Mouse (Mus musculus) left cerebral cortex, postnatal 25 days (tissue): ENCODE measurements around the gene Epb41l2. TPM values are rescaled to one million over a fixed set of nuclear protein-coding genes. Genes with fewer than 3 reads are reported as not detected.
A peak's percentile ranks its signal among the peaks of the same experiment; 100 is the strongest.

Experiments
- DNase-seq, 2 experiments: peaks; one replicate each; pipeline ENCODE4 v3.0.0; 2022; ENCODE audit warnings: low spot score in 2 of 2, mixed read lengths in 1 of 2
- intact Hi-C: fragments of 180-260 bp; cut with DNase I; formaldehyde crosslinking; loops from one replicate; pipeline ENCODE4 v1.15.1; 2025
- total RNA-seq, 2 experiments: library from RNA; stranded (reverse); gene quantifications; 2 replicates each; pipeline ENCODE4 v1.2.3; 2021

Epb41l2 gene
- total RNA-seq, 2 experiments from 2014 or later = 132 to 159 TPM

- intact Hi-C loops = no loop called here
- no peak for DNase-seq
Observed at GRCm38 (mm10) chr10:25392786-25393185, 33.2 kb downstream of the Epb41l2 start.

- DNase-seq = no peak
- intact Hi-C loops = no loop called here
Observed at GRCm38 (mm10) chr10:25393721-25394120, 34.1 kb downstream of the Epb41l2 start.

- intact Hi-C loops = no loop called here
- DNase-seq = no peak
Observed at GRCm38 (mm10) chr10:25395236-25395886, 35.8 kb downstream of the Epb41l2 start.

- intact Hi-C loops = no loop called here
- DNase-seq = no peak
Observed at GRCm38 (mm10) chr10:25396859-25397258, 37.3 kb downstream of the Epb41l2 start.

- intact Hi-C loops = no loop called here
- DNase-seq = peak; percentile 11 to 50
Observed at GRCm38 (mm10) chr10:25397767-25398690, 38.4 kb downstream of the Epb41l2 start.

GRCm38 (mm10) chr10:25399016-25399415 lies 39.4 kb downstream of the Epb41l2 start:
- intact Hi-C loops = no loop called here

GRCm38 (mm10) chr10:25400076-25400475 lies 40.5 kb downstream of the Epb41l2 start:
- DNase-seq = no peak
- intact Hi-C loops = no loop called here

More at GRCm38 (mm10) chr10:25399016-25399415, 39.4 kb downstream of the Epb41l2 start:
- no peak for DNase-seq

GRCm38 (mm10) chr10:25400646-25401045 lies 41.0 kb downstream of the Epb41l2 start:
- intact Hi-C loops = no loop called here
- no peak for DNase-seq

GRCm38 (mm10) chr10:25401356-25401755 lies 41.8 kb downstream of the Epb41l2 start:
- intact Hi-C loops = no loop called here
- no peak for DNase-seq

GRCm38 (mm10) chr10:25402886-25403285 lies 43.3 kb downstream of the Epb41l2 start:
- DNase-seq = no peak
- intact Hi-C loops = no loop called here

- intact Hi-C loops = no loop called here
- no peak for DNase-seq
Observed at GRCm38 (mm10) chr10:25403813-25404701, 44.5 kb downstream of the Epb41l2 start.

- no peak for DNase-seq
Observed at GRCm38 (mm10) chr10:25404702-25405098, 45.1 kb downstream of the Epb41l2 start.

GRCm38 (mm10) chr10:25405551-25405950 lies 46.0 kb downstream of the Epb41l2 start:
- intact Hi-C loops = no loop called here
- DNase-seq = no peak

More at GRCm38 (mm10) chr10:25404702-25405098, 45.1 kb downstream of the Epb41l2 start:
- intact Hi-C loops = no loop called here

GRCm38 (mm10) chr10:25406695-25407094 lies 47.1 kb downstream of the Epb41l2 start:
- peak in 1 of 2 experiments; percentile 19 for DNase-seq
- intact Hi-C loops = no loop called here

- no peak for DNase-seq
- intact Hi-C loops = no loop called here
Observed at GRCm38 (mm10) chr10:25408136-25408650, 48.6 kb downstream of the Epb41l2 start.

GRCm38 (mm10) chr10:25411836-25412373 lies 52.3 kb downstream of the Epb41l2 start:
- DNase-seq = no peak
- intact Hi-C loops = no loop called here

GRCm38 (mm10) chr10:25415188-25415717 lies 55.7 kb downstream of the Epb41l2 start:
- intact Hi-C loops = no loop called here
- no peak for DNase-seq

GRCm38 (mm10) chr10:25416696-25417095 lies 57.1 kb downstream of the Epb41l2 start:
- intact Hi-C loops = no loop called here
- no peak for DNase-seq

- intact Hi-C loops = no loop called here
- DNase-seq = no peak
Observed at GRCm38 (mm10) chr10:25426058-25426457, 66.5 kb downstream of the Epb41l2 start.
